Mouse (Mus musculus): ENCODE data around the gene Gipc3. TPM values are rescaled to one million over a fixed set of nuclear protein-coding genes. Genes with fewer than 3 reads are reported as not detected.

The Gipc3 gene
- polyA plus RNA-seq, 1 experiment: 0.10 TPM

GRCm38 (mm10) chr10:81382039-81382438, 39.0 kb upstream of the Gipc3 start:
- TF ChIP-seq POLR2A (IDR thresholded peaks at IDR 0.05; ENCODE audit: insufficient read length, low read depth) (no peak), MAX (IDR thresholded peaks at IDR 0.05; ENCODE audit: low read depth) (no peak), MYOD1 (IDR thresholded peaks at IDR 0.05; ENCODE audit: control insufficient read depth in 1 of 3, insufficient read length in 2 of 3, low read depth in 2 of 3) (no peak), MYOG (IDR thresholded peaks at IDR 0.05; ENCODE audit: control insufficient read depth in 1 of 3, insufficient read depth in 1 of 3, insufficient read length in 2 of 3, low read depth in 2 of 3) (no peak)
- Histone ChIP-seq H3K4me2 (ENCODE audit: low read depth) (no peak overlapping the region), H3K36me3 (ENCODE audit: control insufficient read depth, insufficient read depth) (peaks cover 8% of the 10 kb centered on the region), H3K27me3 (ENCODE audit: control insufficient read depth, insufficient read depth, insufficient read length) (no peaks in the 10 kb centered on the region), H3K4me3 (no peak overlapping the region), H3ac (ENCODE audit: control insufficient read depth, insufficient read length) (no peak overlapping the region), H3K79me2 (ENCODE audit: control insufficient read depth, insufficient read depth) (peaks cover 26% of the 10 kb centered on the region)

DNA sequence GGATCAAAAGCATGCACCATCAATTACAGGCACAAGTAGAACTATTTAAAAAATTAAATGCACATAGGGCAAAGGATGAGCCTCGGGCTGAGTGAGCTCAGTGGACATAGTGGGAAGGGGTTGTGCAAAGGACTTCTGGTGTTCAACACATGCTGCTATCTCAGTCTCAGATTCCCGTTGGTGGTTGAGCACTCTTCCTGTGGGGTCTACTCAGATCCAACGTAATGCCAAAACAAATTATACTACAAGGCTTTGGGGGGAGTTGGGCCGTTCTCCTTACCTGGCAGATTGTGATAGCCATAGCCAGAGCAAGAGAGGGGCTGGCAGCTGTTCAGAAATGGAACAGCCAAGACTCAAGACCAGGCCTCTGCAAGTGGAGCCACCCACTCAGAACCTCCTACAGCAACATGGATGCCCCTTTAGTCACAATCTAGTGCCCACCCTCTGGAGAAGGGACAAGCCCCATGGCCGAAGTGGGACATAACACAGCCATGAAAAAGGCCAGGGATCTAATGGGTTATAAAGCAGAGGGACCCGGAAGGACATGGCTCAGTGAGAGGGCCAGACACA, 36.8 kb upstream of the Gipc3 start:
- Histone ChIP-seq H3K4me3 (no peak overlapping the region), H3K79me2 (ENCODE audit: control insufficient read depth, insufficient read depth) (peaks cover 37% of the 10 kb centered on the region), H3K27me3 (ENCODE audit: control insufficient read depth, insufficient read depth, insufficient read length) (no peaks in the 10 kb centered on the region), H3ac (ENCODE audit: control insufficient read depth, insufficient read length) (no peak overlapping the region), H3K4me2 (ENCODE audit: low read depth) (no peak overlapping the region), H3K36me3 (ENCODE audit: control insufficient read depth, insufficient read depth) (no peaks in the 10 kb centered on the region)
- TF ChIP-seq SRF (IDR thresholded peaks at IDR 0.05; ENCODE audit: control insufficient read depth, insufficient read length, low read depth) (no peak), POLR2A (IDR thresholded peaks at IDR 0.05; ENCODE audit: insufficient read length, low read depth) (no peak), E2F4 (IDR thresholded peaks at IDR 0.05; ENCODE audit: insufficient read depth) (no peak), REST (IDR thresholded peaks at IDR 0.05; ENCODE audit: insufficient read depth, insufficient read length) (no peak)

- Histone ChIP-seq H3K27me3 (ENCODE audit: control insufficient read depth, insufficient read depth, insufficient read length) (no peaks in the 10 kb centered on the region), H3K79me2 (ENCODE audit: control insufficient read depth, insufficient read depth) (peaks cover 39% of the 10 kb centered on the region), H3K4me2 (ENCODE audit: low read depth) (peak overlapping the region; percentile 62), H3K36me3 (ENCODE audit: control insufficient read depth, insufficient read depth) (no peaks in the 10 kb centered on the region), H3ac (ENCODE audit: control insufficient read depth, insufficient read length) (no peak overlapping the region), H3K4me3 (peak overlapping the region; percentile 88)
- TF ChIP-seq MAX (IDR thresholded peaks at IDR 0.05; ENCODE audit: low read depth): no peak
Measured at GRCm38 (mm10) chr10:81379183-81379553, 36.1 kb upstream of the Gipc3 start.

- peak in 2 of 3 experiments; percentile 27 to 67 for TF ChIP-seq MYOG (IDR thresholded peaks at IDR 0.05; ENCODE audit: control insufficient read depth in 1 of 3, insufficient read depth in 1 of 3, insufficient read length in 2 of 3, low read depth in 2 of 3)
- peak in 1 of 3 experiments; percentile 47 for TF ChIP-seq MYOD1 (IDR thresholded peaks at IDR 0.05; ENCODE audit: control insufficient read depth in 1 of 3, insufficient read length in 2 of 3, low read depth in 2 of 3)
- no peak for TF ChIP-seq TCF3 (IDR thresholded peaks at IDR 0.05; ENCODE audit: insufficient read length, low read depth)
- TF ChIP-seq E2F4 (IDR thresholded peaks at IDR 0.05; ENCODE audit: insufficient read depth): peak; percentile 64
- TF ChIP-seq SRF (IDR thresholded peaks at IDR 0.05; ENCODE audit: control insufficient read depth, insufficient read length, low read depth): no peak
- no peak for TF ChIP-seq REST (IDR thresholded peaks at IDR 0.05; ENCODE audit: insufficient read depth, insufficient read length)
- no peak for TF ChIP-seq MAX (IDR thresholded peaks at IDR 0.05; ENCODE audit: low read depth)
- TF ChIP-seq POLR2A (IDR thresholded peaks at IDR 0.05; ENCODE audit: insufficient read length, low read depth): peak; percentile 58
- TF ChIP-seq POLR2AphosphoS2 (IDR thresholded peaks at IDR 0.05; ENCODE audit: insufficient read length, low read depth): peak; percentile 49
- Histone ChIP-seq H3K27me3 (ENCODE audit: control insufficient read depth, insufficient read depth, insufficient read length) (no peaks in the 10 kb centered on the region), H3K36me3 (ENCODE audit: control insufficient read depth, insufficient read depth) (no peaks in the 10 kb centered on the region), H3K4me3 (peak overlapping the region; percentile 88), H3ac (ENCODE audit: control insufficient read depth, insufficient read length) (peak overlapping the region; percentile 64), H3K79me2 (ENCODE audit: control insufficient read depth, insufficient read depth) (peaks cover 44% of the 10 kb centered on the region), H3K4me2 (ENCODE audit: low read depth) (peak overlapping the region; percentile 62)
Measured at GRCm38 (mm10) chr10:81378553-81379182, 35.6 kb upstream of the Gipc3 start.

GRCm38 (mm10) chr10:81377793-81378552, 34.9 kb upstream of the Gipc3 start, which contains the start of gene Fzr1:
TSS of gene Fzr1 (minus strand) at chr10:81378516.
- TF ChIP-seq MAX (IDR thresholded peaks at IDR 0.05; ENCODE audit: low read depth): no peak
- no peak for TF ChIP-seq USF1 (IDR thresholded peaks at IDR 0.05; ENCODE audit: low read depth)
- no peak for TF ChIP-seq CEBPB (IDR thresholded peaks at IDR 0.05; ENCODE audit: insufficient read depth, poor library complexity, severe bottlenecking)
- TF ChIP-seq POLR2A (IDR thresholded peaks at IDR 0.05; ENCODE audit: insufficient read length, low read depth): peak; percentile 76
- no peak for TF ChIP-seq SRF (IDR thresholded peaks at IDR 0.05; ENCODE audit: control insufficient read depth, insufficient read length, low read depth)
- TF ChIP-seq MYOD1 (IDR thresholded peaks at IDR 0.05; ENCODE audit: control insufficient read depth in 1 of 3, insufficient read length in 2 of 3, low read depth in 2 of 3): no peak
- TF ChIP-seq REST (IDR thresholded peaks at IDR 0.05; ENCODE audit: insufficient read depth, insufficient read length): no peak
- peak; percentile 84 for TF ChIP-seq POLR2AphosphoS2 (IDR thresholded peaks at IDR 0.05; ENCODE audit: insufficient read length, low read depth)
- no peak for TF ChIP-seq TCF12 (IDR thresholded peaks at IDR 0.05; ENCODE audit: insufficient read depth, poor library complexity, severe bottlenecking)
- no peak for TF ChIP-seq MYOG (IDR thresholded peaks at IDR 0.05; ENCODE audit: control insufficient read depth in 1 of 3, insufficient read depth in 1 of 3, insufficient read length in 2 of 3, low read depth in 2 of 3)
- peak within 1 kb of the TSS; percentile 93 for H3K4me2 ChIP-seq (ENCODE audit: low read depth)
- peak within 1 kb of the TSS; percentile 64 for H3ac ChIP-seq (ENCODE audit: control insufficient read depth, insufficient read length)

More at GRCm38 (mm10) chr10:81377793-81378552, 34.9 kb upstream of the Gipc3 start, which contains the start of gene Fzr1:
- H3K79me2 ChIP-seq (ENCODE audit: control insufficient read depth, insufficient read depth): peaks cover 51% of the 10 kb centered on the region
- H3K36me3 ChIP-seq (ENCODE audit: control insufficient read depth, insufficient read depth): no peaks in the 10 kb centered on the region
- peak within 1 kb of the TSS; percentile 88 for H3K4me3 ChIP-seq
- H3K27me3 ChIP-seq (ENCODE audit: control insufficient read depth, insufficient read depth, insufficient read length): no peaks in the 10 kb centered on the region
